Mouse (Mus musculus): ENCODE results near the gene Ptk6. TPM values are rescaled to one million over a fixed set of nuclear protein-coding genes. Genes with fewer than 3 reads are reported as not detected.

Ptk6 gene
- polyA plus RNA-seq, 1 experiment from 2014 or later = not detected

DNA sequence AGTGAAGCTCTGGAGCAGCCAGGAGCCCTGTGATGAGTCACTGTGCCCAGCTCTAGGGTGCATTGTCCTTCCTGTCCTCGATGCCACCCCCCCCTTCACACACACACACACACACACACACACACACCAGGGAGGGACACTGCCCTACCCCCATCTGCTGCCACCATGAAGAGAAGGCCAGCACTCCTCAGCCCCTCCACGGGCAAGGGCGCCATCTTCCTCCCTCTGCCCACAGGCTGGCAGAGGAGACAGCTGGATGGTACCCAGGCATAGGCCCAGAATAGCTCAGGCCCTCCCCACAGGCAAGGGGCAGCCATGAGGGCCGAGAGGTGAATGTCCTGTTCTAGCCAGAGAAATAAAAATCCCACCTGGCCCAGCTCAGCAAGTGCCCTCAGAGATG lies 46.8 kb downstream of the Ptk6 start:
- H3K36me3 ChIP-seq (replicated peaks) = no peaks in the 10 kb centered on the region
- no peak overlapping the region for H3K27ac ChIP-seq
- H3K4me1 ChIP-seq = peaks cover 29% of the 10 kb centered on the region
- DNase-seq (ENCODE audit: extremely low spot score, low spot score) = no peak
- WGBS = 65% methylated on average over 4 of the region's 4 CpGs
- peaks cover 71% of the 10 kb centered on the region for H3K27me3 ChIP-seq (ENCODE audit: poor library complexity, severe bottlenecking)
- peak overlapping the region; percentile 57; the same call in 1 of the 2 replicates for H3K4me3 ChIP-seq
- H3K9me3 ChIP-seq = no peaks in the 10 kb centered on the region

DNA sequence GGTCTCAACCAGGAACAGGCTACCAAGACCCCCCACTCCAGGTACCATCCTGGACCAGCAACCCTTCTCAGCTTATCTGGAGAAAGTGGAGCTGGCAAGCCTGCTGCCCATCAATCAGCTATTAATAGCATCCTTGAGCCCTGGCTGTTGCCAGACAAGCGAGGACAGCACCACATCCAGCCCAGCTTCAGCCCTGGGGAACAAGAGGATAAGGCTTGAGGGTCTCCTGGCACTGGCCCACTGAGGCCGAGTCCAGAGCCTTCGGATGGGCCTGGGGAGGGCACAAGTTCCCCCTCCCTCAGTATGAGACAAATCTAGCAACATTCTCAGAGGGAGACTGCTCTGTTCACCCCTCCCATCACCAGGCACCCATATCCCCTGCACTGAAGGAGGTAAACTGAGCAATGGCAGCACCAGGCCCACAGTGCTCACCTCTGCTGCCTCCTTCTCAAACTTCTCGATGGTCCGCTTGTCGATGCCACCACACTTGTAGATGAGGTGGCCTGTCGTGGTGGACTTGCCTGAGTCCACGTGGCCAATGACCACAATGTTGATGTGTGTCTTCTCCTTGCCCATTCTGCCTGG lies 47.7 kb downstream of the Ptk6 start:
- Histone ChIP-seq H3K9me3 (no peaks in the 10 kb centered on the region), H3K27ac (no peak overlapping the region), H3K4me3 (no peak overlapping the region), H3K36me3 (replicated peaks) (no peaks in the 10 kb centered on the region), H3K4me1 (peaks cover 24% of the 10 kb centered on the region), H3K27me3 (ENCODE audit: poor library complexity, severe bottlenecking) (peaks cover 79% of the 10 kb centered on the region)
- DNase-seq (ENCODE audit: extremely low spot score, low spot score) = no peak
- 86% methylated on average over 8 of the region's 8 CpGs for WGBS

DNA sequence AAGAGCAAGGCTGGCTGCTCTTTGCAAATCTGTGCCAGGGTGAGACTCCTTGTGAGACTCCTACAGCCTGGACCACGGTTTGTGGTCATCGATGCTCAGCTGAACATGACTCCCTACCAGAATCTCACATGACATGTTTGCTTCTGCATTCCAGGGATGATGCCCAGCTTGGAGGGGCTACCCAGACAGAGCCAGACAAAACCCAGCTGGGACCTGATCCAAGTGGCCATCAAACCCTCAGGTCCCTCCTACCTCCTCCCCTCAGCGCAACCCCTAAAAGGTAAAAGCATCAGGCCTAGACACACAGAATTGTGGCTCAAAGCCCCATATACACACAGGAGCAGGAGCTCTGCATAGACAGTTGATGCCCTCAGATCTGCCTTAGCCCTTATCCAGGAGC lies 48.2 kb downstream of the Ptk6 start:
- Histone ChIP-seq H3K27me3 (ENCODE audit: poor library complexity, severe bottlenecking) (peaks cover 85% of the 10 kb centered on the region), H3K36me3 (replicated peaks) (no peaks in the 10 kb centered on the region), H3K27ac (no peak overlapping the region), H3K4me1 (peaks cover 19% of the 10 kb centered on the region), H3K4me3 (no peak overlapping the region), H3K9me3 (no peaks in the 10 kb centered on the region)
- WGBS = 87% methylated on average over 3 of the region's 3 CpGs
- DNase-seq (ENCODE audit: extremely low spot score, low spot score) = no peak

DNA sequence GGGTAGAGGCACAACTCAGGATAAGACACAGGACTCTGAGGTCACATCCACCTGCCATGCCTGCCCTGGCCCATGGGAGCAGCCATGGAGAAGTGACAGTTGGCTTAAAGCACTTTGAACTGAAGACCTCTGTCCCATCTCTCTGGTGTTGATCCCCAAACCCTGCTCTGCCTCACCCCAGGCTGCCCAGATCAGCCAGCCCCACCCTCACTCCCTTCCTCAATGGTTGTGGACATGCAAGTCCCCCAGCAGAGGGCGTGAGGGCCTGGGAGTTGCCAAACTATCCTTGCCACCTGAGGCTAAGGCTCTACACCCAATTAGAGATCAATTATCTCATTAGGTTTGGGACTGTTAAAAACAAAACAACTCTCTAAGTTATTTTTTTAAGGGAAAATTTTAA lies 48.8 kb downstream of the Ptk6 start:
- H3K4me1 ChIP-seq = peaks cover 15% of the 10 kb centered on the region
- no peak overlapping the region for H3K4me3 ChIP-seq
- H3K27ac ChIP-seq = no peak overlapping the region
- no peak for DNase-seq (ENCODE audit: extremely low spot score, low spot score)
- 3% methylated on average over 1 of the region's 1 CpGs for WGBS
- H3K27me3 ChIP-seq (ENCODE audit: poor library complexity, severe bottlenecking) = peaks cover 86% of the 10 kb centered on the region
- H3K36me3 ChIP-seq (replicated peaks) = no peaks in the 10 kb centered on the region
- H3K9me3 ChIP-seq = no peaks in the 10 kb centered on the region

DNA sequence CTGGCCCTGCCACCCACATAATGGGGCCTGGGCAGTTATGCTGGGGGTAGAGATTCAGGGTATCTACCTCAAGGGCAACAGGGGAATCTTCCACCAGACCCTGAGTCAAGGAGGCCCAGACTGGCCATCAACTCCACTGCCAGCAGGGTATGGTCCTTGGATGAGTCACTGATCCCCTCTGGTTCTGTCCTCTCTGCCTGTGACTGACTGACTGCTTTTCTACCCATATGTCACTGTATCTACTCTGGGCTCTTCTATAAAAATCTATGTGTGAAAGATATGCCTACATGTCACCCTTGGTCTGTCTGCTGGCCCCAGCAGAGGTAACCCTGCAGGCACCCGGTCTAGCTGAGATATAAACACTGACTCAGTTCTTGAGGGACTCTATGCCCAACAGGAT lies 49.5 kb downstream of the Ptk6 start:
- Histone ChIP-seq H3K4me3 (no peak overlapping the region), H3K27ac (no peak overlapping the region), H3K9me3 (no peaks in the 10 kb centered on the region), H3K27me3 (ENCODE audit: poor library complexity, severe bottlenecking) (peaks cover 86% of the 10 kb centered on the region), H3K36me3 (replicated peaks) (no peaks in the 10 kb centered on the region), H3K4me1 (peaks cover 19% of the 10 kb centered on the region)
- 94% methylated on average over 1 of the region's 1 CpGs for WGBS
- no peak for DNase-seq (ENCODE audit: extremely low spot score, low spot score)

DNA sequence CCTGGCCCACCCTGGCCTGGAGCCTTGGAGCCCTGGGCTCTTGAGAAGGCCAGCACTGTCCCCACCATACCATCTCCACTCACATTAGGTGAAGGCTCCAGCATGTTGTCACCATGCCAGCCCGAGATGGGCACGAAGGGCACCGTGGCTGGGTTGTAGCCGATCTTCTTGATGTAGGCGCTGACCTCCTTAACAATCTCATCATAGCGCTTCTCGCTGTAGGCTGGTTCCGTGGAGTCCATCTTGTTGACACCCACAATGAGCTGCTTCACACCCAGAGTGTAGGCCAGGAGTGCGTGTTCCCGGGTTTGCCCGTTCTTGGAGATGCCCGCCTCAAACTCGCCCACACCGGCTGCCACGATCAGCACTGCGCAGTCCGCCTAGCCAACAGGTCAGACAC lies 49.9 kb downstream of the Ptk6 start:
- WGBS = 94% methylated on average over 17 of the region's 17 CpGs
- no peaks in the 10 kb centered on the region for H3K36me3 ChIP-seq (replicated peaks)
- no peak overlapping the region for H3K27ac ChIP-seq
- H3K27me3 ChIP-seq (ENCODE audit: poor library complexity, severe bottlenecking) = peaks cover 86% of the 10 kb centered on the region
- H3K4me1 ChIP-seq = peaks cover 23% of the 10 kb centered on the region
- no peak overlapping the region for H3K4me3 ChIP-seq
- H3K9me3 ChIP-seq = no peaks in the 10 kb centered on the region
- no peak for DNase-seq (ENCODE audit: extremely low spot score, low spot score)

DNA sequence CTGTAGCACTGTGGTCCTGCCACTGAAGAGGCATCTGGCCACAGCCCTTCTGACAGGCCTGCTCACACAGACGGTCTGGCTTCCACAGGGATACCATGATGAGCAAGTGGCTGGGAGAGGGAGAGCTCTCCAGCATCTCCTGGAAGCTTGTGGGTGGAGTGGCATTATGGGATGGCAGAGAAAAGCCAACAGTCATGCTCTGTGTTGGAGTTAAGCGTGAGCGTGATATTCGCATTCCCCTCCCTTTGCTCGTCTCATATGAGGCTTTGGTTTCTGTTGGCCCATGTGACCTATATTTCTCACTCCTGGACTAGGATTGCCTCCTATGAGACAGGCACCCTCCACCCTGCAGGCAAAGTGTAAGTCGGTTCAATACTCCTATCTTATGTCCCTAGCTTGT lies 52.3 kb downstream of the Ptk6 start:
- Histone ChIP-seq H3K27ac (no peak overlapping the region), H3K4me3 (no peak overlapping the region), H3K4me1 (peaks cover 15% of the 10 kb centered on the region), H3K27me3 (ENCODE audit: poor library complexity, severe bottlenecking) (peaks cover 85% of the 10 kb centered on the region), H3K36me3 (replicated peaks) (no peaks in the 10 kb centered on the region), H3K9me3 (no peaks in the 10 kb centered on the region)
- WGBS = 72% methylated on average over 6 of the region's 6 CpGs
- no peak for DNase-seq (ENCODE audit: extremely low spot score, low spot score)

DNA sequence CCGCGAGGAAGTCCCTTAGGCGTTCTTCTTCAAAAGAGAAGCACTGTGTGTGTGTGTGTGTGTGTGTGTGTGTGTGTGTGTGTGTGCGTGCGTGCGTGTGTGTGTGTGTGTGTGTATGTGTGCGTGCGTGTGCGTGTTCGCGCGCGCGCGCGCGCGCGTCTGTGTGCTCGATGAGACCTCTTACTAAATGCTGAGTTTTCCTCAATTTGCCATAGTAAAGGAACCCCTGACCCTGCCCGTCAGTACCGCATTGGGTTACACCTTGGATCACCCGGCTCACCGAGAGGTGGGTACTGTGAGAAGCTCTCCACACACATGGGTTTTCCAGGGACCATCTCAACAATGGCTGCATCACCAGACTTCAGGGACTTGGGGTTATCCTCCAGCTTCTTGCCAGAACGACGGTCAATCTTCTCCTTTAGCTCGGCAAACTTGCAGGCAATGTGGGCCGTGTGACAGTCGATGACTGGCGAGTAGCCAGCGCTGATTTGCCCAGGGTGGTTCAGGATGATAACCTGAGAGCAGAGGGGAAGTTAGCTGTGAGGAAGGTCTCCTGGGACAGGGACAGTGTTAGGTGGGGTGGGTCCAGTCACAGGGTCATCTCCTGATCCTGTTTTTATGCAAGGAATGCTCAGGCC lies 54.2 kb downstream of the Ptk6 start:
- 21% methylated on average over 31 of the region's 31 CpGs for WGBS
- peak overlapping the region; percentile 63 for H3K4me3 ChIP-seq
- H3K9me3 ChIP-seq = no peaks in the 10 kb centered on the region
- no peak for DNase-seq (ENCODE audit: extremely low spot score, low spot score)
- H3K36me3 ChIP-seq (replicated peaks) = no peaks in the 10 kb centered on the region
- H3K4me1 ChIP-seq = peaks cover 15% of the 10 kb centered on the region
- H3K27ac ChIP-seq = peak overlapping the region; percentile 74; the same call in 1 of the 2 replicates
- H3K27me3 ChIP-seq (ENCODE audit: poor library complexity, severe bottlenecking) = peaks cover 81% of the 10 kb centered on the region

DNA sequence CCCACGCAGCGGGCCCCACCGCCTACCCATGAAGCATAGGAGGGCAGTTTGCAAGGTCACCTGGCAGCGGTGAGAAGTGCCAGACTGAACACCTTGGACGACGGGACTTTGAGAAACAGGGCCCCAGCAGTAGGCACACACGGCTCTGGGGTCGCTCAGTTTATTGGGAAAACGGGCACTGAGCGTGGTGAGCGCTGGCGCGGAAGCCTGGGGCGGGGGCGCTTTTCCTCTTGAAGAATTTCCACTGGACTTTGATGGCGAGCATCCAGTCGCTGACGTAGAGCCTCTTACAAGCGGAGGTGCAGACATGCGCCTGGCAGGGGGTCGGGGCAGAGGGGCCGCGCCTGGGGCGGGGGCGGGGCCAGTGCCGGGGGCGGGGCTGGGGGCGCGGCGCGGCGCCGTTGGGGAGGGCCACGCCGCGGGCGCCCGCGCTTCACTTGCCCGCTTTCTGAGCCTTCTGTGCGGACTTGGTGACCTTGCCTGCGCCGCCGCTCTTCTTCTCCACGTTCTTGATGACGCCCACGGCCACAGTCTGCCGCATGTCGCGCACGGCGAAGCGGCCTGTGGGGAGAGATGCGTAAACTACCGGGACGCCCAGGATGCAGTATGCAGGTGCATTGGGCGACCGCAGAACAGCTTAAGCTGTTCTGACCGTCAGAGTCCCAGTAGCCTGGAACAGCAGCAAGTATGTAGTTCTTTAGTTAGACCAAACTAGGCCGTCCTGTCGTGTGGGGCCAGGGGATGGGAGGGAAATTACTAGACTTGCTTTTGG lies 54.9 kb downstream of the Ptk6 start:
- DNase-seq (ENCODE audit: extremely low spot score, low spot score) = peak; percentile 44
- Histone ChIP-seq H3K36me3 (replicated peaks) (no peaks in the 10 kb centered on the region), H3K9me3 (no peaks in the 10 kb centered on the region), H3K4me3 (peak overlapping the region; percentile 63), H3K4me1 (peaks cover 15% of the 10 kb centered on the region), H3K27ac (peak overlapping the region; percentile 74), H3K27me3 (ENCODE audit: poor library complexity, severe bottlenecking) (peaks cover 84% of the 10 kb centered on the region)
- under 1% methylated on average over 45 of the region's 61 CpGs for WGBS

DNA sequence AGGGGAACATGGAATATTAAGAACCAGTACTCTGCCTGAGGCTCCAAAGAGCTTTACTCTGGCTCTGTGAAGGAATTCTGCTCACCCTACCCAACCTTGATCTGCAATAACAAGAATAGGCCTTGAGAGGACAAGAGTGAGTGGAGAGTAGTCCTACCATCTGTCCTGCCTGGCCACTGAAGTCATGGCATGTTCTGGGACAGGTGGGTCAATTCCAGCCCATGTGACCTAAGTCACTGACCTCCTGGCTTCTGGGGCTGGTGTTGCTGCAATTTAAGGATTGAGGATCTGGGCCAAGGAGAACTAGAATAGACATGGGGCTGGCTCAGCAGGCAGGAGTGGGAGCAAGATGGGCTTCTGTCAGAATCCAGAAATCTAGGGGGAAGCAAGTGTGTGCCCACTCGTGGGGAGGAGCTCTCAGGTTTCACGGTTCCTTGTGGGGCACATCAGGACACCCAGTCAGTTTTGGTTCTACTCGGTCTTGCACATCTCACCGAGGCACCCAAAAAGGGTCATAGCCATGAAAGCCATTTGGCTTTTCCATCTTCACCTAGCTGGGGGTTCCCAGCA lies 55.5 kb downstream of the Ptk6 start:
- 54% methylated on average over 4 of the region's 4 CpGs for WGBS
- DNase-seq (ENCODE audit: extremely low spot score, low spot score) = no peak
- peaks cover 84% of the 10 kb centered on the region for H3K27me3 ChIP-seq (ENCODE audit: poor library complexity, severe bottlenecking)

DNA sequence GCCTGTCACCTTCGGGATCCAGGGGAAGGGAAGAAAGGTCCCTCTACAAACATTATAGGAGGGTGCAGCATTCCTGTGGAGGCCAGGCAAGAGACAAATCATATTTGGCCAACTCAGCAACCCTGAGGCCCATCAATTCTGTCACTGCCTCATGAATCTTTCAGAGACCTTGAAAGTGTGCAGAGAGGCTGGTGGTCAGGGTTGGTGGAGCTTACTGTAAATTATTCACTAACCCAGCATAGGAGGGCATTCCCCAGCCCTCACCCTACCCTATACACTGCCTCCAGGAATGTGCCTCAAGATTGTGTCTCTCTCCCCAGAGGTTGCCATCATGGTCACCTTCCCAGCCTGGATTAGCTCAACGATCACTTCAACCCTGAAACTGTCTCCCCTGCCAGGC lies 57.9 kb downstream of the Ptk6 start:
- no peak for DNase-seq (ENCODE audit: extremely low spot score, low spot score)
- Histone ChIP-seq H3K4me1 (peaks cover 15% of the 10 kb centered on the region), H3K27me3 (ENCODE audit: poor library complexity, severe bottlenecking) (peaks cover 61% of the 10 kb centered on the region), H3K9me3 (no peaks in the 10 kb centered on the region), H3K36me3 (replicated peaks) (no peaks in the 10 kb centered on the region), H3K27ac (no peak overlapping the region), H3K4me3 (no peak overlapping the region)
- 89% methylated on average over 2 of the region's 2 CpGs for WGBS

More for the DNA sequence above, 55.5 kb downstream of the Ptk6 start:
- peak overlapping the region; percentile 63 for H3K4me3 ChIP-seq
- peak overlapping the region; percentile 74; the same call in 1 of the 2 replicates for H3K27ac ChIP-seq
- H3K36me3 ChIP-seq (replicated peaks) = no peaks in the 10 kb centered on the region
- H3K9me3 ChIP-seq = no peaks in the 10 kb centered on the region
- H3K4me1 ChIP-seq = peaks cover 15% of the 10 kb centered on the region
